Mouse (Mus musculus) adrenal gland, postnatal 4 days (tissue): ENCODE measurements around the gene Dync1i2. TPM values are rescaled to one million over a fixed set of nuclear protein-coding genes. Genes with fewer than 3 reads are reported as not detected.
A peak's percentile ranks its signal among the peaks of the same experiment; 100 is the strongest.

Experiments
- DNase-seq, 2 experiments: peaks; one replicate each; pipeline ENCODE4 v3.0.0; 2021 to 2022; ENCODE audit warnings: low spot score in 2 of 2, mixed read lengths in 2 of 2
- total RNA-seq, 2 experiments: library from RNA; stranded (reverse); gene quantifications; 2 replicates each; pipeline ENCODE4 v1.2.3; 2021

The Dync1i2 gene
- total RNA-seq, 2 experiments from 2014 or later: 101 to 109 TPM

- no peak for DNase-seq
Observed at GRCm38 (mm10) chr2:71256581-71256980, 45.1 kb downstream of the Dync1i2 start.

- DNase-seq: peak; percentile 23 to 44
Observed at GRCm38 (mm10) chr2:71264585-71264984, 53.1 kb downstream of the Dync1i2 start.

DNA sequence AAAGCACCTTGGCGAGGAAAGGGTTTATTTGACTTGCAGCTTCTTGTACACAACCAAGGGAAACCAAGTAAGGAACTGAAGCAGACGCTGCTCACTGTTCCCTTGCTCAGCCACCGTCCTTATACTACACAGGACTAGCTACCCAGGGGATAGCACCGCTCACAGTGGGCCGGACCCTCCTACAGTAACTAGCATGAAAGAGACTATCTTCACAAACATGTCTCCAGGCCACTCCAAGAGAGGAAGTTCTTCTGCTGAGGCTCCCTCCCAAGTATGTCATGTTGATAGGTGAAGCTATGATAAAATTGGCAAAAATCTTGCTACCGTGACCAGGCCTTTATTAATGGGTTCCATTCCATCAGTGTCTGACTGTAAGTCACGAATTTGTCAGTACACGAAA lies 57.2 kb downstream of the Dync1i2 start:
- DNase-seq: no peak

GRCm38 (mm10) chr2:71269332-71269731 lies 57.8 kb downstream of the Dync1i2 start:
- no peak for DNase-seq

- DNase-seq: no peak
Observed at GRCm38 (mm10) chr2:71270085-71270484, 58.6 kb downstream of the Dync1i2 start.

DNA sequence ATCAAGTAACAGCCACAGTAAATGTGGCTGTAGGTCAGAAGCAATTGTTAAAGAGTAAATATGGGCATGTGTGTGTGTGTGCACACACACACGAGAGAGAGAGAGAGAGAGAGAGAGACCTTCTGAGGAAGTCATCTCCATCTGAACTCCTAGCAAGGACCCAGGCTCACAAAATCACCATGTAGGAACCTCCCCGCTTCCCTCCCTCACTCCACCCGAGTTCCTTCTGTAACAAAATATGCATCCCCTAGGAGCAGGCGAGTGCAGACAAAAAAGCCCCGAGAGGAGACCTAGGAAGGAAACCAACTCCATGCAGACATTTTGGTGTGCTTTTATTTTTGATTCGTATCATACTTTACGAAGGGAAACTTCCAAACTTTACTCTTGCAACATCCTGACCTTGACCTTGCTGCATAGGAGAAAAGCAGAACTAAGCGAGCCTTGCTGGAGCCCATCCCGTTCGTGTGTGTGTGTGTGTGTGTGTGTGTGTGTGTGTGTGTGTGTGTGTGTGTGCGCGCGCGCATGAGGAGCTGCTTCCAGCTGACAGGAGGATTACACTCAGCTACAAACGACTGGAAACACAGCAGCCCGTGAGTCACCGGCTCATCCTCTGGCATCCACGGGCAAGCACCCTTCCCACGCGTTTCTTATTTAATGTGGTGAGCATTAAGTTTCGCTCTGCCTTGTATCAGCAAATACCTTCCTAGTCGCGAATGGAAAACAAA lies 62.6 kb downstream of the Dync1i2 start:
- DNase-seq: peak; percentile 25 to 38

GRCm38 (mm10) chr2:71275734-71276133 lies 64.2 kb downstream of the Dync1i2 start:
- no peak for DNase-seq

- DNase-seq: no peak
Observed at GRCm38 (mm10) chr2:71278791-71279775, 67.6 kb downstream of the Dync1i2 start.

DNA sequence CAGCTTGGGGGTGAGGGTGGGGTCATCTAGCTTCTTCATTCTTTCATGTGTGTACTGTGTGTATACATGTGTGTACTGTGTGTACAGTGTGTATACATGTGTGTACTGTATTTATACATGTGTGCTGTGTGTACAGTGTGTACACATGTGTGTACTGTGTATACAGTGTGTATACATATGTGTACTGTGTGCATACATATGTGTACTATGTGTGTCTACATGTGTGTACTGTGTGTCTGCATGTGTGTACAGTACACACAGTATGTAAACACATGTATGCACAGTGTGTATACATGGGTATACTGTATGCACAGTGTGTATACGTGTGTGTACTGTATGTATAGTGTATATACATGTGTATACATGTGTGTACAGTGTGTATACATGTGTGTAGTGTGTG lies 70.5 kb downstream of the Dync1i2 start:
- no peak for DNase-seq

GRCm38 (mm10) chr2:71290107-71290775 lies 78.7 kb downstream of the Dync1i2 start:
- no peak for DNase-seq

GRCm38 (mm10) chr2:71291566-71291965 lies 80.1 kb downstream of the Dync1i2 start:
- DNase-seq: no peak

GRCm38 (mm10) chr2:71293983-71294382 lies 82.5 kb downstream of the Dync1i2 start:
- no peak for DNase-seq

DNA sequence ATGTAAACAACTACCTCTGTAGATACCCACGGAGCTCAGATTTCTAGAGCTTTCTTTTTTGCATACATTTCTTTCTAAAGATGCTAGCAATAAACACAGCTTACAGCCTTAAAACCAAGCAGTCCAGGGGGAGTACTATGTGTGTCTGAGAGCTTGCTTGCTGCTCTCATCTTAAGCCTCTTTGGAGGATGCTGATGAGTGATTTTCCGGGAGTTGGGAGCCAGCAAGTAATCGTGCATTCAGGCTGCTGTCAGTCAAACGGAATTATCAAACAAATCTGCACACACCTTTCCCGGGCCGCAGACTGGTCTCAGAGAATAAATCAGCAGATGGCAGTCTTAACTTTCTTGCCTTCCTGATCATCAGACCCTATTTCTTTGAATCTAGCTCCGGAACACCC lies 83.0 kb downstream of the Dync1i2 start:
- no peak for DNase-seq

GRCm38 (mm10) chr2:71295844-71296243 lies 84.3 kb downstream of the Dync1i2 start:
- DNase-seq: no peak

DNA sequence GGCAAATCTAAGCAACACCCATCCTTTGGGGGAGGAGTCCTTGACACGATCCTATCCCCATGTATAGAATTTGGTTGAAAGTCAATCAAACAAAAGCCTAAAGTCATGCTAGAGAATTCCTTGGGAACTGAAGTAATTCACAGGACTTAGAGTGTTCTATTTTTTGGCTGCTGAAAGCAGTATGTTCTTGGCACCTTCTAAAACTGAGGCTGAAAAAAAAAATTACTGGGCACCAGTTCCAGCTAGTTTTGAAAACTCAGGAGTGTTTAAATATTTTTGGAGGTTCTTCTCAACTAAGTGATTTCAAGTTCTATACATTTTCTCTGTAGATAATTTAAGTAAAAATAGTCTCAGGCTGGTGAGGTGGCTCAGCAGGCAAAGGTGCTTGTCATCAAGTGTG lies 86.0 kb downstream of the Dync1i2 start:
- no peak for DNase-seq

DNA sequence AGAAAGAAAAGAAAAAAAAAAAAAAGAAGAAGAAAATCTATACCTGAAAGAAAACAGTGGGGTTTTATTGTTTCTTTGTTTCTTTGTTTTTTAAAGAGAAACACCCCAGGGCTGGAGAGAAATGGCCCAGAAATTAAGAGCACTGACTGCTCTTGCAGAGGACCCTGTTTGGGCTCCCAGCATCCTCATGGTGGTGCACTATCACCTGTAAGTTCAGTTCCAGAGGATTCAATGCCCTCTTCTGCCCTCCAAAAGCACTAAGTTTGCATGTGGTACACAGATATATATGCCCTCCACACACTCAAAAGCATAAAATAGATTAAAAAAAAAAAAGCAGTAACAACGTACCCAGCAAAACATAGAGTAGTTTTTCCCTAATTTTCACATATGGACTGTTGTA lies 87.2 kb downstream of the Dync1i2 start:
- DNase-seq: no peak

GRCm38 (mm10) chr2:71302156-71302663 lies 90.7 kb downstream of the Dync1i2 start:
- DNase-seq: no peak

GRCm38 (mm10) chr2:71303221-71303620 lies 91.7 kb downstream of the Dync1i2 start:
- DNase-seq: no peak

GRCm38 (mm10) chr2:71304821-71305220 lies 93.3 kb downstream of the Dync1i2 start:
- DNase-seq: no peak

DNA sequence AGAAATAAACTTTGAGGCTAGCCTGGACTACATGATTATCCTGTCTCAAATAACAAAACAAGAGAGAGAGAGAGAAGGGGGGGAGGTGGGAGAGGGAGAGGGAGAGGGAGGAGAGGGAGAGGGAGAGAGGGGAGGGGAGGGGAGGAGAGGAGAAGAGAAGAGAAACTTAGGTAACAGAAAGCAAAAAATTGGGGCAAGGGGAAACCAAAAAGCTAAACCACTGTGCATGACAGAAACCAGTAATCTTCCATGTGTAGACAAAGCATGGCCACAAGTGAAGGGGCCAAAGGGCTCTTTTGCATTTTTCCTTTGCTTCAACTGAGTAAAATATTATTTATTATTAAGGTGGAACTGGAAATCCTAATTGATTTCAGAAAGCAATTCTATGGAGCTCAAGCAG lies 94.9 kb downstream of the Dync1i2 start:
- no peak for DNase-seq

DNA sequence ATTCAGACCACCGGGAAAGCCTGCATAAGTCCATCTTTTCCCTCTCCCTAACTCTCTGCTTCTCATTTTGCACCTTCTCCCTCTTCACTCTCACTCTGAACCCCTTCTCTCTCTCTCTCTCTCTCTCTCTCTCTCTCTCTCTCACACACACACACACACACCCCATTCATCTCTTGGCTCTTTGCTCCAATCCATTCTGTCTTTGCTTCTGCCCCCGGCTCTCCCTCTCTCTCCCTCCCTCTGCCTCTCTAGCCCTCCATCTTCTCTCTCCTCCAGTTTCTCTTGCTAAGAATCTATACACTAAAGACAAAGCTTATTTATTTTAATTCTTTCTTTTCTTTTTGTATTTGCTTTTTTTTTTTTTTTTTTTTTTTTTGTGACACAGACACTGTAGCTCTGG lies 98.2 kb downstream of the Dync1i2 start:
- DNase-seq: no peak
